Mouse (Mus musculus): Measurements from ENCODE around the gene Kremen1. TPM values are rescaled to one million over a fixed set of nuclear protein-coding genes. Genes with fewer than 3 reads are reported as not detected.

Gene Kremen1
- polyA plus RNA-seq, 1 experiment from 2014 or later: 13.3 TPM

DNA sequence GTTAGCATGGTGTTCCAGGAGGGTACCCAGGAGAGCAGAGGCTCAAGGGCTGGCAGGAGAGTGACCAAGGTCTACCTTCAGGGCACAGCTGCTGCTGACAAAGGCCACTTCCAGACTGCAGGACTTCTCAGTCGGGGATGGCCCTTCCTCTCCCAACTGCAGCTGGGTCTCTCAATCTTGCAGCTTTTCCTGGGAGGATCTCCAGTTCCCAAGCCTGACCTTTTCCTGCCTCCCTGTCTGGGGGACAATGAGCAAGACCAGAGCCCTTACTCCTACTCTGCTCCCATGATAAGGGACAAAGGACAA lies 67.8 kb downstream of the Kremen1 start:
- TF ChIP-seq CTCF (IDR thresholded peaks at IDR 0.05): no peak
- TF ChIP-seq EP300 (IDR thresholded peaks at IDR 0.05): no peak
- H3K27ac ChIP-seq (ENCODE audit: low read length): no peak overlapping the region
- no peaks in the 10 kb centered on the region for H3K4me1 ChIP-seq (ENCODE audit: insufficient read depth, low read depth, low read length)
- DNase-seq (ENCODE audit: low spot score) (no peak), ATAC-seq (no peak)
- no peak overlapping the region for H3K4me2 ChIP-seq (replicated peaks; ENCODE audit: low read depth, low read length)
- 33% methylated on average over 1 of the region's 1 CpGs for WGBS
- no peaks in the 10 kb centered on the region for H3K27me3 ChIP-seq (replicated peaks; ENCODE audit: insufficient read depth, low read length)
- no peaks in the 10 kb centered on the region for H3K36me3 ChIP-seq (ENCODE audit: insufficient read depth, low read length)
- no peaks in the 10 kb centered on the region for H3K9me3 ChIP-seq (ENCODE audit: low read length)
- no peak overlapping the region for H3K9ac ChIP-seq (replicated peaks; ENCODE audit: low read depth)
- no peak overlapping the region for H3K4me3 ChIP-seq (ENCODE audit: low read depth, low read length)

DNA sequence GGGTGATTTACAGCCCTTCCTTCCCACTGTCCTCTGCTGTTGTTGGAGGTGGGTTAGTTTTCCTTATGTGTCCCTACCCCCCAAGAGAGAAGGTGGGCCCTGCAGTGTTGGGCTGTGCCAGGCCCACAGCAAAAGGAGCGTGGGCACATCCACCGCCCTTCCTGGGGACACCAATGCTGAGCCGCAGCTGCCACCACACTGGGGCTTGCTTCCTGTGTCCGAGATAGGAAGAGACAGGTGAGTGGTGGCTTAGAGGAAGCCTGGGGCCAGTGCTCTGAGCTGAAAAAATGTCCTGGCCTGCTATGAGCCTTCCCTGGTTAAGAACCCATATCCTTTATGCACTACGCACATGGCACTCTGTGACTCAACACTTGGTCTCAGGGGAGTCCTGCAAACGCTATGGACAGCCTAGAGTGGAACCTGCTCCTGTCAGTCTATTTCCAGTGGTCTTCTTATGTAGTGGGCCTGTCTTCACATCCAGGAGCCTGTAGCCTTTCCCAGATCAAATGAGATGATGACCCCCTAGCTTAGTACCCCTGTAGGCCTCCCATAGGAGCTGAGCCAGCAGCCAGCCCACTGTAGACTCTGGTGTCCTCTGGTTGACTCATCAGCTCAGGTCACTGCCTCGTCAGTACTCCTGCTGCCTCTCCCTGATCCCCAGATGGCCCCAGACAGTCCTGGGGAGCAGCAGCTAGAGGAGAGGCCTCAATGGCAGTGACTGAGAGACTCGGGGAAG lies 68.3 kb downstream of the Kremen1 start:
- Histone ChIP-seq H3K27ac (ENCODE audit: low read length) (no peak overlapping the region), H3K9me3 (ENCODE audit: low read length) (no peaks in the 10 kb centered on the region), H3K27me3 (replicated peaks; ENCODE audit: insufficient read depth, low read length) (no peaks in the 10 kb centered on the region), H3K4me1 (ENCODE audit: insufficient read depth, low read depth, low read length) (no peaks in the 10 kb centered on the region), H3K4me2 (replicated peaks; ENCODE audit: low read depth, low read length) (no peak overlapping the region), H3K36me3 (ENCODE audit: insufficient read depth, low read length) (no peaks in the 10 kb centered on the region), H3K9ac (replicated peaks; ENCODE audit: low read depth) (no peak overlapping the region), H3K4me3 (ENCODE audit: low read depth, low read length) (no peak overlapping the region)
- WGBS: 78% methylated on average over 8 of the region's 8 CpGs
- DNase-seq (ENCODE audit: low spot score): no peak
- no peak for TF ChIP-seq EP300 (IDR thresholded peaks at IDR 0.05)
- TF ChIP-seq CTCF (IDR thresholded peaks at IDR 0.05): no peak
- no peak for ATAC-seq

DNA sequence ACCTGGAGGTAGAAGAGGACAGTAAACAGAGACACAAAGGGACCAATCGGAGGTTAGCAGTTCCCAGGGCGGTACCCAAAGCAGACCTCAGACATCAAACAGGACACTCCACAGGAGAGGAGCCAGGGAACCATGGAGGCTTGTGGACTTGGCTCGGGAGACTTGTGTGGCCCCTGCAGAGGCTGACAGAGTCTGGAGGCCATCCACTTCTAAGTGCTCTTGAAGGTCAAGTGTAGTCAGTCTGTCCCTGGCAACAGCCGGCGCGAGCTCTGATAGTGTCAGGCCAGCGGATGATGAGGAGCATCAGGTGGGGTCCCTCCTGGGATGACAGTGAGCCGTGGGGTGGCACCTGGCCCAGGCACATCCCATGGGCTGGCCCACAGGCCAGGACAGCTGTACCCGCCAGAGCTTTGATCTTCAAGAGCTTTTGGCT lies 69.3 kb downstream of the Kremen1 start:
- H3K36me3 ChIP-seq (ENCODE audit: insufficient read depth, low read length): no peaks in the 10 kb centered on the region
- H3K4me1 ChIP-seq (ENCODE audit: insufficient read depth, low read depth, low read length): no peaks in the 10 kb centered on the region
- no peak overlapping the region for H3K4me2 ChIP-seq (replicated peaks; ENCODE audit: low read depth, low read length)
- H3K27me3 ChIP-seq (replicated peaks; ENCODE audit: insufficient read depth, low read length): no peaks in the 10 kb centered on the region
- ATAC-seq (no peak), DNase-seq (ENCODE audit: low spot score) (no peak)
- H3K9ac ChIP-seq (replicated peaks; ENCODE audit: low read depth): no peak overlapping the region
- no peak for TF ChIP-seq CTCF (IDR thresholded peaks at IDR 0.05)
- TF ChIP-seq EP300 (IDR thresholded peaks at IDR 0.05): no peak
- H3K27ac ChIP-seq (ENCODE audit: low read length): no peak overlapping the region
- no peaks in the 10 kb centered on the region for H3K9me3 ChIP-seq (ENCODE audit: low read length)
- WGBS: 43% methylated on average over 9 of the region's 9 CpGs
- no peak overlapping the region for H3K4me3 ChIP-seq (ENCODE audit: low read depth, low read length)

DNA sequence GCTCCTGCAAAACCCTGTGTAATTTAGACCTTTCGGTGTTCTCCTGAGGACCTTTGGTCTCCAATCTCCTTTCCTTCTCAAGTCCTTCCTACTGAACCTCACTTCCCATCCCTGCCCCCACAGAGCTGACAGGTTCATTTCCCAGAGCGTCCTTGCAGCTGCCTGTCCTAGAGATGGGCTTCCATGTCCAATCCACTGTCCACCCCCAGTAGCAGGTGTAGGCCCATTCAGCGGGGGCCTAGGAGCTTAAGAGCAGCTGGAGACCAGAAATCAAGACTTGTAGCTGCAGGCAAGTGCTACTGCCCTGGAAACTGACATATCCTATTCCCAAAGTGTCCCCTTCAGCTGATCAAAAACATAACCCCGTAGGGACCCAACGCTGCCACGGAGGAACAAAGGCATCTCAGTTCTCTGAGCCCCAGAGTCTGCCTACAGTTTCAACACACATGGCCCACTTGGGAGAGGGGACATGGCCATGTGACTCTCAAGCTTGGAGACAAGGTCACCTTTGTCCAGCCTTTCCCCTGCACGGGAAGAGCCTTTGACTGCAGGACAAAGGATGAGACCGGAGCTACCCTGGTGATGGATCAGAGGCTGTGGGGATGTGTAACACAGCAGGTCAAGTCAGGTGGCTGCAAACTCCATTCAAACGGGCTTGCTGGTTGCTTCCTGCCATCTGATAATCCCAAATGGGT lies 72.0 kb downstream of the Kremen1 start:
- H3K27ac ChIP-seq (ENCODE audit: low read length): no peak overlapping the region
- DNase-seq (ENCODE audit: low spot score) (no peak), ATAC-seq (no peak)
- H3K4me3 ChIP-seq (ENCODE audit: low read depth, low read length): no peak overlapping the region
- WGBS: 44% methylated on average over 9 of the region's 9 CpGs
- no peaks in the 10 kb centered on the region for H3K9me3 ChIP-seq (ENCODE audit: low read length)
- TF ChIP-seq EP300 (IDR thresholded peaks at IDR 0.05): no peak
- no peak for TF ChIP-seq CTCF (IDR thresholded peaks at IDR 0.05)
- no peak overlapping the region for H3K4me2 ChIP-seq (replicated peaks; ENCODE audit: low read depth, low read length)
- H3K9ac ChIP-seq (replicated peaks; ENCODE audit: low read depth): no peak overlapping the region
- H3K27me3 ChIP-seq (replicated peaks; ENCODE audit: insufficient read depth, low read length): no peaks in the 10 kb centered on the region
- H3K36me3 ChIP-seq (ENCODE audit: insufficient read depth, low read length): no peaks in the 10 kb centered on the region
- no peaks in the 10 kb centered on the region for H3K4me1 ChIP-seq (ENCODE audit: insufficient read depth, low read depth, low read length)

DNA sequence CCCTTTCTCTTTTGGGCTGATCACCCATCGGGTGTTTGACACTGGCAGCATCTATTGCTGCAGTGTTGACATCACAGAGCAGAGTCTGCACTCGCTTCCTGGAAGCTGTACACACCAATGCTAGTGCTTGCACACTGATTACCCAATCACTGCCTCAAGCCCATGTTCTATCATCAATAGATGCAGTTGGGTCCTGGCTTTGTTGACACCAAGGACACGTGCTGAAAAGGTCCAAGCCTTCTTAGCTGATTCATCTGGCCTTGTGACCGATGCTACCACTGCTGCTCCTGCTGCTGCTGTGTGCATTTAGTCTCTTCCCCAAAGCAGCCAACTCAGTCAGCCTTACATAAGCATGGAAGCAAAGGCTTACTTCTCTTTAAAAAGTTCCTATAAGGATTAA lies 73.2 kb downstream of the Kremen1 start:
- no peaks in the 10 kb centered on the region for H3K27me3 ChIP-seq (replicated peaks; ENCODE audit: insufficient read depth, low read length)
- TF ChIP-seq CTCF (IDR thresholded peaks at IDR 0.05): no peak
- TF ChIP-seq EP300 (IDR thresholded peaks at IDR 0.05): no peak
- no peaks in the 10 kb centered on the region for H3K36me3 ChIP-seq (ENCODE audit: insufficient read depth, low read length)
- H3K9me3 ChIP-seq (ENCODE audit: low read length): no peaks in the 10 kb centered on the region
- 82% methylated on average over 4 of the region's 4 CpGs for WGBS
- DNase-seq (ENCODE audit: low spot score): no peak
- H3K4me2 ChIP-seq (replicated peaks; ENCODE audit: low read depth, low read length): no peak overlapping the region
- no peak overlapping the region for H3K9ac ChIP-seq (replicated peaks; ENCODE audit: low read depth)
- no peaks in the 10 kb centered on the region for H3K4me1 ChIP-seq (ENCODE audit: insufficient read depth, low read depth, low read length)
- no peak overlapping the region for H3K4me3 ChIP-seq (ENCODE audit: low read depth, low read length)
- no peak for ATAC-seq
- H3K27ac ChIP-seq (ENCODE audit: low read length): no peak overlapping the region

DNA sequence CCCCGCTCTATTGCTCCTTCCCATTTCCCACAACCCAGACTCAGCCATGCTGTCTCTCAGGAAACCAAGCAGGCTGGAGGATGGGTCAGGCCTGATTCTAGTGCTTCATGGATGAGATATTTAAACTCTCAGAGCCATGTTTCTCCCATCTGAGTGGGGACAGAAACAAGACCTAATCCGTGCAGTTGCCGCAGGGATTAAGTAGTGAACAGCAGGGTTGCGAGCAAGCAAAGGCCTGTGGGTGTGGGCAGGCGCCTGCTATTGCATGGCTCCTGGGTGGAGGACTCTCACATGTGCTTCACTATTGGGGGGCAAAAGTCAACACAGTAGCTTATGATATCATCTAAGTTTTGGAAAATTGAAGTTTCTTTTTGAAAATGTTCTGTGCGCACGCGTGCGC lies 76.5 kb downstream of the Kremen1 start:
- ATAC-seq (no peak), DNase-seq (ENCODE audit: low spot score) (no peak)
- no peak for TF ChIP-seq EP300 (IDR thresholded peaks at IDR 0.05)
- TF ChIP-seq CTCF (IDR thresholded peaks at IDR 0.05): no peak
- no peaks in the 10 kb centered on the region for H3K4me1 ChIP-seq (ENCODE audit: insufficient read depth, low read depth, low read length)
- no peaks in the 10 kb centered on the region for H3K9me3 ChIP-seq (ENCODE audit: low read length)
- 87% methylated on average over 9 of the region's 9 CpGs for WGBS
- H3K4me3 ChIP-seq (ENCODE audit: low read depth, low read length): no peak overlapping the region
- no peaks in the 10 kb centered on the region for H3K27me3 ChIP-seq (replicated peaks; ENCODE audit: insufficient read depth, low read length)
- no peaks in the 10 kb centered on the region for H3K36me3 ChIP-seq (ENCODE audit: insufficient read depth, low read length)
- no peak overlapping the region for H3K9ac ChIP-seq (replicated peaks; ENCODE audit: low read depth)
- H3K4me2 ChIP-seq (replicated peaks; ENCODE audit: low read depth, low read length): no peak overlapping the region
- no peak overlapping the region for H3K27ac ChIP-seq (ENCODE audit: low read length)
